Mouse (Mus musculus) erythroblast, embryonic 14.5 days (primary cell): ENCODE data around the gene Rptor.

Experiments
- GATA1 ChIP-seq: IDR thresholded peaks from 2 replicates; pipeline ENCODE4 v1.6.1; 2012; ENCODE audit warnings: low read length, inconsistent platforms, mixed read lengths
- TAL1 ChIP-seq: IDR thresholded peaks from 3 replicates; pipeline ENCODE4 v1.6.1; 2012; ENCODE audit warnings: low read length, inconsistent platforms, mixed read lengths

DNA sequence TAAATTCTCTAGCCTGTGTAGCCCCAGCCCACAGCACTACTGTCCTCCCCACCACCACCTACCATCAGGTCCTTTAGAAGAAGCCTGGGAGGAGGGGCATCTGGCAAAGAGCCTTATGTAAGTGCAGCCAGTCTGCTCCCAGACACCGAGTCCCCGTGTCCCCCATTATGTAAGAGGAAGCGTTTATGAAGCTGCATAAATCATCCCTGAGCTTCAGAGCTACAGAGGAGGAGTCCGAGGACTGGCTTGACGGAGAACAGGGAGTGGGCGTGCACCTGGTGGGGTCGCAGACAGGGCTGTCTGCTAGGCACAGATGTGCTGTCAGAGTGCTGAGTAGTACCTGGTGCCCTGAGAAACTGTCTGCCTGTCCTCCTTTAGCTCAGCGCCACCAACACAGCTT, 208.3 kb downstream of the Rptor start:
- TF ChIP-seq TAL1 (no peak), GATA1 (no peak)
